ENCODE assay signal across 7 mouse cellular contexts in the genomic region with DNA sequence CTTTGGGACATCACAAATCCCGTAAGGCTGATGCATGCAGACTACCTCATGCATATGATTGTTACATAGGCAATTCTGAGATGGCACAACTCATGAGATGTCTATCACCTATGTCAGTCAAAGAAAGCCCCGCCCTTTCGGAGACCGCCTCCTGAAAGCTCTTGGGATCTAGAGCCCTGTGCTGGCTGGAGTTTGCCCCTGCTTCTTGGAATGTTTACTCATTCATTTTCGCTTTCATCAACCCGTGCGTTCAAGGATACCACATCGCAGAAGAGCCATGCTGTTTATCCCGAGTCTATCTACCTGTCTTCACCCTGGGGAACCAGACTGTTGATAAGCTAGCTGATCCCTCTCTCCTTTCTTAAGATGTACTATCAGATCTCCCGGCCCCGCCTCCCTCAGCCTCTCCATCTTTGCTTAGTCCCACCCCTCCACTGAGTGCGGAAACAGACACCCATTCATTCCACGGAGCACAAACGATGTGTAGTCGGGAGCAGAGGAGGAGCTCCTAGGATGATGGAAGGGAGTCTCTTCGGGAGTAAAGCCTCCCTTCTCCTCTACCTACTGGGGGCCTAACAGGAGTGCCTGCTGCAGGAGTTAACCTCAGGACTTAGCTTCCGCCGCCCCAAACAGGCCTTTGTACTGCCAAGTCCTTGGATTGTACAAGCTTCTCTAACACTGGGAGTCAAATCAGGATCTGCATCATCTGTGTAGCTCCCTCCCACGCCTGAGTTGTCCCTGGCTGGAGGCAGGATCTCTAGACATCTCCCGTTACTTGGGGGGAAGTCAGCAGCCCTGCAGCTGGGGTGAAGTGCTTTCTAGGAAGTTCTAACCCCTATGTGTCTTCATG.
A peak's percentile ranks its signal among the peaks of the same experiment; 100 is the strongest.
DNase-seq lines count a peak whose midpoint lies in the region; ATAC-seq and TF ChIP-seq lines count a peak whose summit lies in the region.

No protein-coding gene starts in this region.

- TF ChIP-seq CTCF in ES-Bruce4 (IDR thresholded peaks at IDR 0.05; ENCODE audit: low read depth, low read length), result no peak

- H3K4me1 ChIP-seq in ES-Bruce4 (ENCODE audit: control insufficient read depth, insufficient read depth, low read length), result no peaks in the 10 kb centered on the region
- peaks cover 17% of the 10 kb centered on the region for H3K4me1 ChIP-seq in embryonic facial prominence, embryonic 15.5 days
- peaks cover 23% of the 10 kb centered on the region for H3K4me1 ChIP-seq in kidney, embryonic 15.5 days
- H3K4me1 ChIP-seq in liver, embryonic 16.5 days (ENCODE audit: control insufficient read depth, low read depth, low read length), result no peaks in the 10 kb centered on the region
- H3K4me1 ChIP-seq in stomach, embryonic 14.5 days (ENCODE audit: control insufficient read depth, insufficient read depth, low read length), result peaks cover 5% of the 10 kb centered on the region; the same call in 1 of the 2 replicates

- H3K9me3 ChIP-seq in ES-Bruce4 (replicated peaks; ENCODE audit: control insufficient read depth, insufficient read depth, low read length, poor library complexity, severe bottlenecking), result no peaks in the 10 kb centered on the region
- H3K9me3 ChIP-seq in embryonic facial prominence, embryonic 15.5 days (replicated peaks), result no peaks in the 10 kb centered on the region
- H3K9me3 ChIP-seq in kidney, embryonic 15.5 days (replicated peaks), result no peaks in the 10 kb centered on the region
- no peaks in the 10 kb centered on the region for H3K9me3 ChIP-seq in liver, embryonic 16.5 days (replicated peaks; ENCODE audit: control insufficient read depth, low read length)
- H3K9me3 ChIP-seq in stomach, embryonic 14.5 days (ENCODE audit: control insufficient read depth, low read depth, low read length), result no peaks in the 10 kb centered on the region

- TF ChIP-seq POLR2A in ES-Bruce4 (IDR thresholded peaks at IDR 0.05; ENCODE audit: insufficient read depth, low read length), result no peak

- peak overlapping the region; percentile 33 for H3K4me3 ChIP-seq in ES-Bruce4 (ENCODE audit: low read depth, low read length)
- peak overlapping the region; percentile 31 for H3K4me3 ChIP-seq in embryonic facial prominence, embryonic 15.5 days (replicated peaks)
- peak overlapping the region; percentile 37 for H3K4me3 ChIP-seq in kidney, embryonic 15.5 days (replicated peaks)
- no peak overlapping the region for H3K4me3 ChIP-seq in liver, embryonic 16.5 days (ENCODE audit: low read depth, low read length)
- H3K4me3 ChIP-seq in stomach, embryonic 14.5 days (ENCODE audit: low read depth, low read length), result peak overlapping the region; percentile 21

- WGBS in embryonic facial prominence, embryonic 15.5 days, result 9% methylated on average over 20 of the region's 20 CpGs
- 8% methylated on average over 20 of the region's 20 CpGs for WGBS in kidney, embryonic 15.5 days
- 10% methylated on average over 20 of the region's 20 CpGs for WGBS in liver, embryonic 16.5 days (ENCODE audit: insufficient replicate concordance)
- WGBS in stomach, embryonic 14.5 days, result 10% methylated on average over 20 of the region's 20 CpGs

- ATAC-seq in embryonic facial prominence, embryonic 15.5 days (ENCODE audit: insufficient number of reproducible peaks, low FRiP score, low TSS enrichment, low read depth), result peak; percentile 60; the same call in 1 of the 2 replicates
- peak; percentile 58; the same call in 1 of the 2 replicates for ATAC-seq in kidney, embryonic 15.5 days (replicated peaks; ENCODE audit: low FRiP score)
- ATAC-seq in liver, embryonic 16.5 days (ENCODE audit: low read depth), result no peak
- 0 out of 2 replicates have a peak, but pooled peaks have one; percentile 46 for ATAC-seq in stomach, embryonic 14.5 days (ENCODE audit: insufficient number of reproducible peaks, insufficient read depth, low FRiP score, low read depth)

- H3K27ac ChIP-seq in ES-Bruce4 (ENCODE audit: insufficient read depth, low read length), result peak overlapping the region; percentile 23; the same call in 1 of the 2 replicates
- no peak overlapping the region for H3K27ac ChIP-seq in embryonic facial prominence, embryonic 15.5 days (replicated peaks)
- H3K27ac ChIP-seq in kidney, embryonic 15.5 days, result no peak overlapping the region
- H3K27ac ChIP-seq in liver, embryonic 16.5 days (ENCODE audit: low read length), result no peak overlapping the region
- H3K27ac ChIP-seq in stomach, embryonic 14.5 days (ENCODE audit: low read length), result no peak overlapping the region

- peak overlapping the region; percentile 52 for H3K4me2 ChIP-seq in embryonic facial prominence, embryonic 15.5 days (replicated peaks)
- peak overlapping the region; percentile 68 for H3K4me2 ChIP-seq in kidney, embryonic 15.5 days
- peak overlapping the region; percentile 13; the same call in 1 of the 2 replicates for H3K4me2 ChIP-seq in liver, embryonic 16.5 days (ENCODE audit: low read depth, low read length)
- H3K4me2 ChIP-seq in stomach, embryonic 14.5 days (replicated peaks; ENCODE audit: low read depth, low read length), result peak overlapping the region; percentile 52

- no peaks in the 10 kb centered on the region for H3K27me3 ChIP-seq in ES-Bruce4 (ENCODE audit: control insufficient read depth, insufficient read depth, low read length, poor library complexity, severe bottlenecking)
- H3K27me3 ChIP-seq in embryonic facial prominence, embryonic 15.5 days, result peaks cover 25% of the 10 kb centered on the region
- H3K27me3 ChIP-seq in kidney, embryonic 15.5 days, result peaks cover 24% of the 10 kb centered on the region
- peaks cover 17% of the 10 kb centered on the region for H3K27me3 ChIP-seq in liver, embryonic 16.5 days (ENCODE audit: control insufficient read depth, insufficient read depth, low read depth, low read length)
- no peaks in the 10 kb centered on the region for H3K27me3 ChIP-seq in stomach, embryonic 14.5 days (ENCODE audit: control insufficient read depth, insufficient read depth, low read length)

- peak; percentile 13 for DNase-seq in NIH3T3 (ENCODE audit: low read depth)
- DNase-seq in gastrocnemius, adult 18-20 months (ENCODE audit: low spot score), result no peak

- H3K36me3 ChIP-seq in ES-Bruce4 (ENCODE audit: control insufficient read depth, insufficient read depth, low read length, poor library complexity, severe bottlenecking), result no peaks in the 10 kb centered on the region
- H3K36me3 ChIP-seq in embryonic facial prominence, embryonic 15.5 days, result no peaks in the 10 kb centered on the region
- H3K36me3 ChIP-seq in kidney, embryonic 15.5 days, result no peaks in the 10 kb centered on the region
- H3K36me3 ChIP-seq in liver, embryonic 16.5 days (ENCODE audit: control insufficient read depth, insufficient read depth), result no peaks in the 10 kb centered on the region
- H3K36me3 ChIP-seq in stomach, embryonic 14.5 days (ENCODE audit: control insufficient read depth, insufficient read depth, low read length), result no peaks in the 10 kb centered on the region

- H3K9ac ChIP-seq in ES-Bruce4 (ENCODE audit: low read depth, poor library complexity, severe bottlenecking), result no peak overlapping the region
- H3K9ac ChIP-seq in embryonic facial prominence, embryonic 15.5 days, result no peak overlapping the region
- H3K9ac ChIP-seq in kidney, embryonic 15.5 days, result no peak overlapping the region
- H3K9ac ChIP-seq in liver, embryonic 16.5 days (ENCODE audit: low read depth, low read length), result no peak overlapping the region
- H3K9ac ChIP-seq in stomach, embryonic 14.5 days (replicated peaks; ENCODE audit: low read depth, low read length), result no peak overlapping the region

- no peak for TF ChIP-seq EP300 in ES-Bruce4 (IDR thresholded peaks at IDR 0.05; ENCODE audit: insufficient read depth, low read depth, low read length)

Comparison
In these comparisons a context has a peak if more than half of its experiments do, and no peak if none do; other contexts are left out.
1. H3K4me2 ChIP-seq: peak in every context shown above with its lines; median percentile 68 in kidney, embryonic 15.5 days; 52 in embryonic facial prominence, embryonic 15.5 days; 52 in stomach, embryonic 14.5 days; 13 in liver, embryonic 16.5 days.